Mouse (Mus musculus) testis, adult 2 months (tissue): Measurements from ENCODE around the gene Rbm20.

Source experiments
- CTCF ChIP-seq: fragments of 200-500 bp; IDR thresholded peaks from 2 replicates; pipeline ENCODE4 v1.5.1; 2012; ENCODE audit warnings: low read depth, mild to moderate bottlenecking, inconsistent platforms, low read length, moderate library complexity; ENCODE audit not compliant: control insufficient read depth, insufficient read depth, insufficient replicate concordance
- POLR2A ChIP-seq: fragments of 200-500 bp; IDR thresholded peaks from 2 replicates; pipeline ENCODE4 v1.6.1; 2012; ENCODE audit warnings: low read depth, mild to moderate bottlenecking, inconsistent platforms, low read length, moderate library complexity; ENCODE audit not compliant: control insufficient read depth

DNA sequence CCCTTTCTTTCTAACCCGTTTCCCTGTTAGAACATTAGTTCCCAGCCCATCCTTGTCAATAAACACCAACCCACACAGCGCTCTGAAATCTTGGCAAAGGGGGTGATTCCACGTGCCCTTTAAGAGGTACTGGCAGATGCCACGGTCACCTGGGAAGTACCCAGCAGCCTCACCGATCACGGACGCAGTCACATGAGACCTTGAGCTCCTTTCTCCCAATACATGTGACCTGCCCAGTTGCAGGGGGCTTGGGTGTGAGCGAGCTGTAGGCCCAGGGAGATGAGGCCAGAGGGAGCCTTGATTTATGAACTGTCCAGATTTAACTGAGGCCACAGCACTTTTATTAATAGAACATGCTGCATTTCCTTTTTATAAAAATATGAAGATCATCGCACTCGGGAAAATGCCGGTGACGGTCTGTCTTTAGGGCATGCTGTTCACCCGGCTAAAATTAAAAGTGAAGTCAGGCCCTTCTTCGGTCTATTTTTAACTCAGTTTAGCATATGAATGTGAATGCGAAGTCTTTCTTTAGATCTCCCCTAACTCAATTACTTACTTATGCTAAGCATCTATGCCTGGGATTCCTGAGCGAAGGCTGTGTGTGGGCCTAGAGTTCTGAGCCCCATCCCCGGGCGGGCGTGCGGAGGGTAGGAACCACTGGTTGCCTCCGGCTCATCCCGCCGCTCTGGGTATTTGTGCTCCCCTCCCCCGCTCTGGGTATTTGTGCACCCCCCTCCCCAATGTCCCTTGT lies 20.4 kb downstream of the Rbm20 start:
- TF ChIP-seq POLR2A = no peak
- no peak for TF ChIP-seq CTCF
